Mouse (Mus musculus) ES-E14 (cell line): ENCODE results near the gene Ofcc1.

Source experiments
- HCFC1 ChIP-seq: IDR thresholded peaks from 2 replicates; pipeline ENCODE4 v1.6.1; 2012; ENCODE audit warnings: low read length, inconsistent platforms, borderline replicate concordance; ENCODE audit not compliant: insufficient read depth
- ZNF384 ChIP-seq: IDR thresholded peaks from 2 replicates; pipeline ENCODE4 v1.6.1; 2012; ENCODE audit warnings: low read depth, low read length, inconsistent platforms

- no peak for TF ChIP-seq HCFC1
- no peak for TF ChIP-seq ZNF384
Measured at GRCm38 (mm10) chr13:40360692-40361091, 558 bp downstream of the Ofcc1 start.
